Mouse (Mus musculus): ENCODE measurements at regions not wholly inside any gene's neighbourhood (a gene's known extent, or its start where the extent isn't known, plus 50 kb on each side); places are given as distances from the start of the nearest gene placed in this dataset.

GRCm38 (mm10) chr6:93509857-93510256 is 566.6 kb upstream of the Adamts9 start:
- no peak for TF ChIP-seq POLR2A (IDR thresholded peaks at IDR 0.05; ENCODE audit: low read depth, low read length)
- no peak for TF ChIP-seq JUN (IDR thresholded peaks at IDR 0.05; ENCODE audit: insufficient read depth, low read depth, low read length)
- TF ChIP-seq CTCF (conservative IDR thresholded peaks at IDR 0.05 in 1 of 2, IDR thresholded peaks at IDR 0.05 in 1 of 2; ENCODE audit: low read depth in 2 of 2, low read length in 2 of 2): no peak
- TF ChIP-seq KAT2A (IDR thresholded peaks at IDR 0.05; ENCODE audit: insufficient replicate concordance, low read length): no peak
- no peak for TF ChIP-seq ZKSCAN1 (IDR thresholded peaks at IDR 0.05; ENCODE audit: borderline replicate concordance, low read depth, low read length)
- TF ChIP-seq MXI1 (IDR thresholded peaks at IDR 0.05; ENCODE audit: low read depth, low read length): no peak
- no peak for TF ChIP-seq MAX (IDR thresholded peaks at IDR 0.05; ENCODE audit: low read length)
- no peak for TF ChIP-seq CHD1 (IDR thresholded peaks at IDR 0.05; ENCODE audit: low read depth, low read length)
- TF ChIP-seq RAD21 (IDR thresholded peaks at IDR 0.05; ENCODE audit: low read depth, low read length): no peak
- no peak for TF ChIP-seq EP300 (IDR thresholded peaks at IDR 0.05; ENCODE audit: low read length)
- TF ChIP-seq BHLHE40 (IDR thresholded peaks at IDR 0.05; ENCODE audit: low read depth, low read length): no peak
- no peak for TF ChIP-seq NRF1 (IDR thresholded peaks at IDR 0.05; ENCODE audit: low read depth, low read length)
- no peak for TF ChIP-seq PAX5 (IDR thresholded peaks at IDR 0.05; ENCODE audit: low read length)
